Mouse (Mus musculus) spleen, adult 10 weeks (tissue): ENCODE results near the gene Zfp69. TPM values are rescaled to one million over a fixed set of nuclear protein-coding genes. Genes with fewer than 3 reads are reported as not detected.

Source experiments
- polyA plus RNA-seq: library from polyadenylated mRNA; stranded (reverse); fragments of 350-450 nt; fragmentation: Illumina TruSeq; extraction: RNeasy Lipid Tissue Mini Kit (QIAGEN cat#74804); gene quantifications from one replicate; pipeline ENCODE4 v1.2.3, GENCODE M21; 2015; ENCODE audit warnings: low replicate concordance; ENCODE audit not compliant: insufficient read depth

Gene Zfp69
- polyA plus RNA-seq, result 4.8 TPM

GRCm38 (mm10) chr4:120951428-120951973 lies at the start of gene Zfp69:
Gene Zfp69 (minus strand): TSS chr4:120951699.

GRCm38 (mm10) chr4:120924554-120925299 lies 26.8 kb downstream of the Zfp69 start, which contains the start of gene Exo5:
Gene Exo5 (minus strand): TSS chr4:120925017.

Other genes starting within 250 kb of the Zfp69 start
- 0.12 TPM for gene Kcnq4, start 203.1 kb downstream of the Zfp69 start, polyA plus RNA-seq
- 51.9 TPM for gene Nfyc, start 120.1 kb downstream of the Zfp69 start, polyA plus RNA-seq
- gene Rims3, start 96.9 kb downstream of the Zfp69 start, polyA plus RNA-seq, result 8.0 TPM
- 21.1 TPM for gene Exo5, start 26.7 kb downstream of the Zfp69 start, polyA plus RNA-seq
- 205 TPM for gene Smap2, start 65.5 kb upstream of the Zfp69 start, polyA plus RNA-seq
- gene Col9a2, start 87.7 kb upstream of the Zfp69 start, polyA plus RNA-seq, result 0.07 TPM
- gene Zmpste24, start 146.5 kb upstream of the Zfp69 start, polyA plus RNA-seq, result 45.3 TPM
- not detected for gene Tmco2, start 157.5 kb upstream of the Zfp69 start, polyA plus RNA-seq